Mouse (Mus musculus) 3T3-L1 (cell line): ENCODE results near the gene Nlrc5.
"Not testable (repeated sequence)": the region's sequence is repeated elsewhere in the genome, so short reads cannot be mapped to it uniquely, and the experiment has no call there.

Source experiments
- DNase-seq: peaks from one replicate; pipeline ENCODE4 v3.0.0-alpha.2; 2015; ENCODE audit warnings: low read depth, low spot score

The Nlrc5 gene

GRCm38 (mm10) chr8:94433981-94434466 is at the start of gene Nlrc5:
TSS of gene Nlrc5 (plus strand) at chr8:94434356.
- DNase-seq: peak; percentile 62

- no peak for DNase-seq
Measured at GRCm38 (mm10) chr8:94385506-94386213, 48.5 kb upstream of the Nlrc5 start.

- DNase-seq: peak; percentile 94
Measured at GRCm38 (mm10) chr8:94386214-94387026, 47.7 kb upstream of the Nlrc5 start, which contains the start of gene Herpud1. TSS of gene Herpud1 (plus strand) at chr8:94386438.

GRCm38 (mm10) chr8:94387027-94387684 is 47.0 kb upstream of the Nlrc5 start:
- DNase-seq: peak; percentile 91

DNA sequence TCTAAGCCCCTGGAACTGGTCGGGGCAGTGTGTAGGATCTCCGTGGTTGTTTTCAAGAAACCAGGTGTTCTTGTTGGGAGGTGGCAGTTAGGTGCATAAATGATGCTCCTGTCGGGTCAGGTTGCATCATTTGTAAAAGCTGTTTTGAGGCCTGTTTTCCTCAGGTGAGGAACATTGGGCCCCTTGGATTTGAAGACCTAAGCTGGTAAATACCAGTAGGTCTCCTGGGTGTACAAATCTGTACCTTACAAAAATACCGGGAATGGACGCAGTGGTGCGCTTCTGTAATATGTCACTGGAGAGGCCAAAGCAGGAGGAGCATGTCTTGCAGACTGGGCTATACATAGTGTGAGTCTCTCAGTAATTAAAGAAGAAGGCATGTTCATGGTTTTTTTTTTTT is 46.4 kb upstream of the Nlrc5 start:
- peak; percentile 43 for DNase-seq

- no peak for DNase-seq
Measured at GRCm38 (mm10) chr8:94389531-94389930, 44.6 kb upstream of the Nlrc5 start.

- no peak for DNase-seq
Measured at GRCm38 (mm10) chr8:94390429-94390828, 43.7 kb upstream of the Nlrc5 start.

GRCm38 (mm10) chr8:94390910-94391309 is 43.2 kb upstream of the Nlrc5 start:
- DNase-seq: no peak

- DNase-seq: peak; percentile 62
Measured at GRCm38 (mm10) chr8:94392147-94392546, 42.0 kb upstream of the Nlrc5 start.

- DNase-seq: no peak
Measured at GRCm38 (mm10) chr8:94392648-94393047, 41.5 kb upstream of the Nlrc5 start.

DNA sequence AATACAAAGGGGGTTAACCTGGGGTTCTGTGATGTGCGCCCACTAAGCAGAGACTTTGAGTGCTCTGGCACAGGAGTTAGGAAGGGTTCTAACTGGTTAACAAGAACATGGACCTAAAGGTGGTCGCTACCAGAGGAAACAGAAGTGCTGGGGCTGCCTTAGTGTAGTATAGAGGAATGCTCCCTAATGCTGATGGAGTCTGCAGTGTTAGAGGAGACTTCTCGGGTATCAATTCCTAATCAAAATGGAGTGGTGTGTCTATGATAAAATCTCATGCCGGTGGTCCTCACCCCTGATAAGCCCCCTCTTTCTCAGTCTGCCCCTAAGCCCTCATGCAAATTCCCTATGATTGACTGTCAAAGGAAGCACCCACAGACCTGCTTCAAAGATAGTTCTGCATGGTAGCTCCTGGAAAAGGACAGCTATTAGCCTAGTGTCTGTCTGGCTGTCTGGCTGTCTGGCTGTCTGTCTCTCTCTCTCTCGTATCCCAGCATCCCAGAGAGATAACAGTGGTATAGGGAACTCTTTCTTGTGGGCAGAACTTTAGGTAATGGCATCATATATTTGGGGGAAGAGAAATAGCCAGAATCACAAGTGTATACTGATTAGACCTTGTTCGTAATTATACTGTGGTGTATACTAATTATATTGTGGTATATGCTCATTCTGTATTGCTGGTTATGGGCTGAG is 38.2 kb upstream of the Nlrc5 start:
- DNase-seq: no peak

DNA sequence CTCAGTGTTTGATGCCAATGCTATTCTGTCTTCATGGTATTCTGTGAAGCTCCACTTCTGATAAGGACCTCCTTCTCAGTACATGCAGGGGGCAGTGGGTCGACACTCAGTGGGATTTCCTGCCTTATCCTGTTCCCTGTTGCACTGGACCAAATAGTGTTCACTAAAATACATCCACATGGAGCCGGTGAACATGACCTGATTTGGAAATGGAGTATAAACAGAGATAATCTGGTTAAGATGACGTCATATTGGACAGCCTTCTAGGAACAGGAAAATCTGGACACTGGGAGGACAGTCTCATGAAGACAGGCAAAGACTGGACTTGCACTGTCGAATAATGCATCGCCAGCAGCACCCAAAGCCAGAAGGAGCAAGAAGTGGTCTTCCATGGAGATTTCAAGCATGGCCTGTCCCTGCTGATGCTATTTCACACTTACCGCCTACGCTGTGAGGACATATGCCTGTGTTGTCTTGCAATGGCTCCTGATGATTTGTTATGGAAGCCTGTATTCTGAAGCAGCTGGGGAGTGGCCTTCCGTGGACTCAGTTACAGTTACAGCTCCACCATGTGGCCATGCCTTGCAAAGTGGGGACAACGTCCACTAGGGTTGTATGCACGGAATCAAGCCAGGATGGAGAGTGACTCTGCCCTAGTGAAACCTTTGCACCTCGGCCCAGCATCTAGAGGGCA is 37.0 kb upstream of the Nlrc5 start:
- DNase-seq: peak; percentile 59

GRCm38 (mm10) chr8:94398587-94398986 is 35.6 kb upstream of the Nlrc5 start:
- no peak for DNase-seq

DNA sequence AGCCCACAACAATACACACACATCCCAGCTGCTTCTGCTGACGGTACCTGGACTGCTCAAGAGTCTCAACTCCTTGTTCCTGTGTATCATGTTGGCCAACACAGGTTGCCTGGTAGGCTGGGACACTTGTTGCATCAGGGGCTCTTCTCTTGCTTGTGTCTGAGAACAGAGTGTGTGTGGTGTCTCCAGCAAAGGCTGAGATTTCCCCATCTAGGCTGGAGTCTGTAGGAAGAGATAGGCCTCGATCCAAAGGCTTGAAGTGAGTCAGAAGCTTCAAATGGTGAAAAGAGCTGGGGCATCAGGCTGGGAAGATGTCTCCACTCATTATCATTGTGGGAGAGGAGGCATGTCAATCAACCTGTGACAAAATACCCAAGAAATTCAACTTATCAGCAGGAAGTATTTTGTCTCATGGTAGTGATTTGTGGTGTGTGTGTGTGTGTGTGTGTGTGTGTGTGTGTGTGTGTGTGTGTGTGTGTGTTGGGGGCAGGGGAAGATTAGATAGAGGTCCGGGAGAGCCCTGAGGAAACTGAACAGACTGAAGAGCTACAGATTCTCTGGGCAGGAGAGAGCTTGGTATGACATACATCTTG is 34.7 kb upstream of the Nlrc5 start:
- no peak for DNase-seq

DNA sequence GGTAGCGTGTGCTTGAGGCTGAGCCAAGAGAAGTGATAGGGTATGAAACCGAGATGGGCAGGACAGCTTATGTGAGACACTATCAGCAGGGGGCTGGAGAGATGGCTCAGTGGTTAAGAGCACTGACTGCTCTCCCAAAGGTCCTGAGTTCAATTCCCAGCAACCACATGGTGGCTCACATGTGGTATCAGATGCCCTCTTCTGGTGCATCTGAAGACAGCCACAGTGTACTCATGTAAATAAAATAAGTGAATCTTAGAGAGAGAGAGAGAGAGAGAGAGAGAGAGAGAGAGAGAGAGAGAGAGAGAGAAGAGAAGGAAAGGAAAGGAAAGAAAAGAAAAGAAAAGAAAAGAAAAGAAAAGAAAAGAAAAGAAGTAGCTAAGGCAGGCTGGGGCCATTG is 34.2 kb upstream of the Nlrc5 start:
- DNase-seq: not testable (repeated sequence)

GRCm38 (mm10) chr8:94408443-94409080 is 25.6 kb upstream of the Nlrc5 start:
- no peak for DNase-seq

- no peak for DNase-seq
Measured at GRCm38 (mm10) chr8:94409523-94409922, 24.6 kb upstream of the Nlrc5 start.

- DNase-seq: no peak
Measured at GRCm38 (mm10) chr8:94412518-94412917, 21.6 kb upstream of the Nlrc5 start.

- DNase-seq: no peak
Measured at GRCm38 (mm10) chr8:94413509-94413908, 20.6 kb upstream of the Nlrc5 start.

- peak; percentile 42 for DNase-seq
Measured at GRCm38 (mm10) chr8:94415218-94415617, 18.9 kb upstream of the Nlrc5 start.
